Mouse (Mus musculus): ENCODE measurements around the gene Wnt11. TPM values are rescaled to one million over a fixed set of nuclear protein-coding genes. Genes with fewer than 3 reads are reported as not detected.

Wnt11 gene
- polyA plus RNA-seq, 1 experiment = 6.7 TPM

DNA sequence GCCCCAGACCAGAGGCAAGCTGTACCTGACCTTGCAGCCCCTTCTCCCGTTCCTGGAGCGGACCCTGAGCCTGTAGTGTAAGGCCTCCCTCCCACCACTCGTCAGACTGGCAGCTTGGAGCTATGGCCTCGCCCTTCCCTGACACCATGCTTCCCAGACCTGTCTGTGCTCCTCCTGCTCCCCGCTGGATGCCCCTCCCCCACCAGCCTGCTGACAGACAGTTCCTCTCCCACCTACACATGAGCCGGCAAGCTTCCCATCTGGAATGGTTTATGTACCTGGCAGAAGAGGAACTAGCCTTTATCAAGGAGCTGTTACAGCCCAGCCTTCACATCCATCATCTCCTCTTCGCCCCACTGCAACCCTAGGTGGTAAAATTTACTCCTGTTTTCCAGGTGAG is 6.0 kb upstream of the Wnt11 start:
- DNase-seq (ENCODE audit: low read depth) = no peak

DNA sequence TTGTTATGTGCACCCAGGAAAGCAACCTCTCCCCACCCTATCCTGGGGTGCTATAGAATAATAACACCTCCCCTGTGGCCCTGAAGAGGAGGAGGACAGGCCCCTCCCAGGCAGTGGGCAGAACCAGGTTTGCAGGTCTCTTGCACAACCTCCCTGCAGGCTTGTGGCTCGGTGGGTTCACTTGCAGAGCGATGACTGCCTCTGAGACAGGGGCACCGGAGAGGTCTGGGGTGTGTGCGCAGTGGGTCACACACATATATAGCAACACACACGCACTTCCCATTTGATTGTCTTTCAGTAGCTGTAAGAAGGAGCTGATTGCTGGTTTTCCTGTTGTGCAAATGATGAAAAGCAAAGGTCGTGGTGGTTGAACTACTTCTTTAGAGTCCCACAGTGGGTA is 3.6 kb upstream of the Wnt11 start:
- no peak for DNase-seq (ENCODE audit: low read depth)

DNA sequence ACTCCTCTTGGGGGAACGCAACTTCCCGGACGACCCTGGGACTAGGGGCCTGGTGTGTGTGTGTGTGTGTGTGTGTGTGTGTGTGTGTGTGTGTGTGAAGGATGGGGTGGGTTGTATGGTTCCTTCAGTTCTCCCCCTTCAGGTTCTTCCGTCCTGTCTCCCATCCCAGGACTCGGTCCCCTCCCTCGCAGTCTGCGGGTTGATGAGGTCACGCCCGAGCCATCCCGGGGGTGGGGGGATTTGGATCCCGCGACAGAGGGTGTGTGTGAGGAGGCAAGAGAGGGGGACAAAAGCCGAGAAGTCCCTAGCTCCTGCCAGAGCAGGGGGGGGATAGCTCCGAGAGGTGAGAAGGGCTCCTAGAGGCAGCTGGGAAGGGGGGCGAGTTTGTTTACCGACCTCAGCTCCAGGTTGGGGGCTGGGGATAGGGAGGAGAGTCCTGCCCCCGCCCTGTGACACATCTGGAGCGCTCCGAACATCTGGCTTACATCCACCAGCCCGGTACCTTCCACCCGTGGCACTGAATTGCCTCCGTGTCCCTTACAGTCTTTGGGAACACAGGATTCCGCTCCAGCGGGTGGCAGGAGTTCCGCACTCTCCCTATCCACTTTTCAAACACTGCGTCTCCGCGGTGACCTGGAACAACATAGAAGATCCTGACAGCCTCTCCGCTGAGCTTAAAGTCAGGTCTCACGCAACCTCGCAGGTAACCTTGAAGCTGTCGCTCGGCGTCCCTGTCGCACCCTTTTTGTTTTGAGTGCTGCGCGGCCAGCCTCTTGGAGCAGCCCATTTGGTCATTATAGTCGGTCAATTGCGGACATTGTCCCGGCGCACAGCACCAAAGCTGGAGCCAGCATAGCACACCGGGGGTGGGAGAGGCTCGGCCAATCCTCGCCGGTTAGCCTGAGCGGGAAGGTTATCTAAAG is 868 bp downstream of the Wnt11 start:
- DNase-seq (ENCODE audit: low read depth) = no peak

DNA sequence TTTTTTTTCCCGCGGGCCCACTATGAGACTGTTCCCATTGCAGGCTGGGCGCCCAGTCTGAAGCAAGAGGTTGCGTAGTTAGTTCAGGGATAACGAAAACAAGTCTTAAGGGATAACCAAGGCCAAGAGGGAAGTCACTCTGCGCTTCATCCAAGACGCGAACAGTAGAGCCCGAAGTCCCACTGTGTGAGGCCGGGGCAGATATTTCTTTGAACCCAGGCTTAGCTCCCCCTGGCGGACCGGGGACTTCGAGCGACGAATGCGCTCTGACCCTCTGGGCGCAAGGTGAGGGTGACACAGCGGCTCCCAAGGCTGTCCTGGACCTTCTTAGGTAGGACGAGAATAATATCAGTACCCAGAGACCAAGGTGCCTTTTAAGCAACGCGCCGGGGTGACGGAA is 1.7 kb downstream of the Wnt11 start:
- DNase-seq (ENCODE audit: low read depth) = no peak

DNA sequence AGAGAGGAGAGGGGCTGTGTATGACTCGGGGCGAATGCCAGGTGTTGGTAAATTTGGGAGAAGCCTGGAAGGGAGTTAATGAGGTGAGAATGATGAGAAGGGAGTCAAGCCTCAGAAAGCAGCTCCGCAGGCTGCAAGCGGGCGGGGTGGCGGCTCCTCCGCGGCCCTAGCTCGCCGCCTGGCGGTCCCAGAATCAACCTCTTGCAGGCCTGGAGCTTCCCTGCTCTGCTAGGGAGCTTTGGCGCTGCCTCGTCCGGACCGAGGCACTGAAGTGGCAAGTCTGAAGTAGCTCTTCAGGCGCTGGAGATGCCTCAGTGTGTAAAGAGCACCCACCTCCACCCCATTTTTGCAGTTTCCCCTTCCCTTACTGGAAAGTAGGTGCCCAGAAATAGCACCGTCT is 3.0 kb downstream of the Wnt11 start:
- no peak for DNase-seq (ENCODE audit: low read depth)

DNA sequence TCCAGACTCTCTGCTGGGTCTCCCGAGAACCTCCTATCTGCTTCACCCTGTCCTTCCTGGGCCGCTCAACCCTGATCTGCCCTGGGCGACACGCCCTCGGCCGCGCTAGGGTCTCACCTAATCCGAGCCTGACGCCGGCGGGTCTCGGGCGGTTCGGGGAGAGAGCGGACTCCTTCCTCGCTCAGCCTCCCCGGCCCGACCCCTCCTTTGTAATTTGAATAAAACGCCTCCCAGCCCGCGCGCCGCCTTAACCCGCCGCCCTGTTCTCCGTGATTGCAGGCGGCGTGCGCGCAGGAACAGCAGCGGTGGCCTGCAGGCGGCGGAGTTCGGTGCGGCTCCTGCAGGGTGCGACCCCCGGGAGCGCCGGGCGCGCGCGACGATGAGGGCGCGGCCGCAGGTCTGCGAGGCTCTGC is 3.8 kb downstream of the Wnt11 start:
- DNase-seq (ENCODE audit: low read depth) = no peak

DNA sequence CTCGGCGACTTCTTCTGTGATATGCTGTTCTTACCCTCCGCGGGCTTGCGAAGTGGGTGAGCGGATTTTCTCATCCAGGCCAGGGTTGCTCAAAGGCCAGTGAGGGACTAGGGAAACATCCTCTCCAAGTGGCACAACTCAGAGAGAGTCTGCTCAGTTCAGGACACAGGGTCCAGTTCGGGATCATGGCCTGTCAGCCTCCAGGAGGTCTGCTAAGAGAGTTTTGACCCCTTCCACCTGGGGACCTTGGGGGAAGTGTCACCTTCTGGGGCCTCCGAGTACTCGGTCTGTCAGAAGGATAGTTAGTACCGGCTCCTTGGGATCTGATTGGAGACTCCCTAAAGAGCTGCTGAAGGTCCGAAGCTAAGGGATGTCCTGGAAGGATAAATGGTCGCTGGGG is 4.4 kb downstream of the Wnt11 start:
- no peak for DNase-seq (ENCODE audit: low read depth)

DNA sequence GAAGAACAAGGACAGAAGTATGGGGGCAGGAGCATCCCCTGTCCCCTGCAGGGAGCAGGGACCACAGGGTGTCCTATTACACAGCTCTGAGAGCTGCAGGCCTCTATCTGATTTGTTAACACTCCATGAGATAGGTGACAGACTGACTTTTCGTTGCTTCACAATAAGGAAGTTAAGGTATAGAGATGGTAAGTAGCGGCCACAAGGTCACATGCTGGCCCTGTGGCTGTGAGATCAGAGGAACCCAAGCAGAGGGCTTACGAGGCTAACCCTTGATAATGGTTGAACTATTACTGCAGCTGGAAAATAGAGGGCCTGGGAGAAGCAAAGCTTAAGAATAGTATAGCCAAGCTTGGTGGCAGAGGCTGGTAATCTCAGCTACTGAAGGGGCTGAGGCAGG is 5.9 kb downstream of the Wnt11 start:
- DNase-seq (ENCODE audit: low read depth) = no peak

DNA sequence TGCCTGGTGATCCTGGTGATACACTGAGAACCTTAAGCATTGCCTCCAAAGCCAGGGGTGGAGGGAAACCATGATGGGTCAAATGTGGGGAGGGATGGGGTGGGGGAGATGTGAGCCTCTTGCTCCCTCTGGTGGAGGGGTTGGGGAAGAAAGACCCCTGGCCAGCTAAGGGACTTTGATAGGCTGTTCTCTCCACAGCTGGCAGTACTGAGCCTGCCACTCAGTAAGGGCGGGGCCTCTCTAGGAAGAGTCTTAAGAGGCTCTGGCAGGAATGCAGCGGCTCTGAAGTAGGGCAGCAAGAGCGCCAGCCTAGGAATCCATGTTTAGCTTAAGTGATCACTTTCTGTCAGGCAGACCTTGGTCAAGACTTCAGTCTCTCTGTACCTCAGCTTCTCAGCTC is 6.9 kb downstream of the Wnt11 start:
- no peak for DNase-seq (ENCODE audit: low read depth)

DNA sequence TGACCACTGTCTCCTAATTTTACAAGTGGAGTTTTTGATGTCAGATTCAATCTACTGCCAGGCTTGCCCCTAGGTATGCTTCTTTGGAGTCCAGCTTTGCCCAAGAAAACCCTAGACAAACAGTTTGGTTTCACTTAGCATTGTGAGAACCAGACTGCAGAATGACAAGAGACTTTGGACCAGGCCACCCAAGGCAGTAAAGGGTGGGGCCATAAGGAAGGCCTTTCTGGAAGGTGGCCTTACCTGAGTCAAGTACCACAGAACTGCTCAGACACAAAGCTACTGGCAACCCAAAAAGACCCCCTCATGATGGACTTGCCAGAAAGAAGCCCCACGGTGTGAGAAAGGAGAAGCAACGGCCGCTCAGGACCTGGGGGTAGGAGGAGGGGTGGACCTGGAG is 8.1 kb downstream of the Wnt11 start:
- no peak for DNase-seq (ENCODE audit: low read depth)

DNA sequence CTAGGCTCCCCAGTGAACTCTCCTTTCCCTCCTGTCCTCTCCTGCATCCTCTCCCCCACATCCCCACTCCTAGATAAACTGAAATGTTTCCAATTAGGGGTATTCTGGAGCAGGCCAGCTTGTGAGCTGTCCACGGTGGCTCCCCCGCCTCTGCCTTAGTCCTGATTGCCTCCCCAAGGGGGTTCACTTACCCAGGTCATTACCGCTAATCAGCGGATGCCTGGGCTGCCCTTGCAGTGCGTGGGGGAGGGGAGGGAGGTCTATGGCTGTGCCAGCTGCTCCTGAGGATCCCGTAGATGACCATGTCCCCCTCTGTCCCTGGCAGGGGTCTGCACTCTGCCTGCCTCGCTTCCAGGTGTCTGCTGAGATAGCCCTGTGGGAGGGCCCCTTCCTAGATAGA is 8.7 kb downstream of the Wnt11 start:
- no peak for DNase-seq (ENCODE audit: low read depth)

DNA sequence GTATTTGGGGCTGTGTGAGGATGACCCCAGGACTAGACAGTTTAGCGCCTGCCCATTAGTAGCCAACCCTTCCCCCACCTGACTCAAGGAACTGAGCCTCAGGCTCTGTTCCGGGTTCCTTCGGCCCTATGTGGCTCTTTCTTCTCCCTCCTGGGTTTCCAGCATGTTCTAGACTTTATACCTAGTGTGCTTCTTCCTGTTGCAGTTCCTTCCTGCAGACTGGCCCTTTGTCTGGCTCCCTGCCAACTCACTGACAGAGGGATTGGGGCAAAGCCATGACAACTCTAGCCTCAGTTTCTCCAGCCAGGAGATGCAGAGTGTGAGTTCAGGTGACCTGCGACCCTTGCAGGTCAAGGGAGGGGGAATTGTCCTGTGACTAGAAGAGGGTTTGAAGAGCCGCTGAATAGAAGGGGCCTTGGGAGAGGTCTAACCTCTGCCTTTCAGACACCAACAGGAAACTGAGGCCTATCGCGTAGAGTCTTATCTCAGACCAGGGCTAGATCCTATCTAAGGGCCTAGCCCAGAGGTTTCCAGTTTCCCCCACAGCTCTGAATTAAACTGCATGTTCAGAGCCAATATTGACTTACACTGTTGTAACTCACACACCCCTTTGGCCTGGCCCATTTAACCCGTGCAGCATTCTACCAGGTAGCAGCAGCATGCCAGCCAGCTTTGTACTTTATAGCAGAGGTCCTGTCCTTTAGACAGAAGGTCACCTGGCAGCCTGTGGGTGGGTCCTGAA is 14.2 kb downstream of the Wnt11 start:
- no peak for DNase-seq (ENCODE audit: low read depth)

DNA sequence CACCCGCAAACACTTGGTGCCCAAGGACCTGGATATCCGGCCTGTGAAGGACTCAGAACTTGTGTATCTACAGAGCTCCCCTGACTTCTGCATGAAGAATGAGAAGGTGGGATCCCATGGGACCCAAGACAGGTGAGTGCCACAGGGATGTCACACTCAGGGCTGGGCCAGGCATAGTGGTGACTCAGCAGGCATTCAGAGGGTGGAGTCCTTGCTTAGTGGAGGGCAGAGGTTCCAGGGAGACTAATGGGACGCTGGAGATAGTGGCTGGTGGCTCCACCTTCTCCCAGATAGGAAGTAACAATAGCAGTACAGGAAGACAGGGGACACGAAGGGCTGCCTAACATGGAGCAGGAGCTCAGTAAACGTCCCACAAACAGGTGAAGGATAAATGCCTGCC is 15.5 kb downstream of the Wnt11 start:
- DNase-seq (ENCODE audit: low read depth) = no peak

DNA sequence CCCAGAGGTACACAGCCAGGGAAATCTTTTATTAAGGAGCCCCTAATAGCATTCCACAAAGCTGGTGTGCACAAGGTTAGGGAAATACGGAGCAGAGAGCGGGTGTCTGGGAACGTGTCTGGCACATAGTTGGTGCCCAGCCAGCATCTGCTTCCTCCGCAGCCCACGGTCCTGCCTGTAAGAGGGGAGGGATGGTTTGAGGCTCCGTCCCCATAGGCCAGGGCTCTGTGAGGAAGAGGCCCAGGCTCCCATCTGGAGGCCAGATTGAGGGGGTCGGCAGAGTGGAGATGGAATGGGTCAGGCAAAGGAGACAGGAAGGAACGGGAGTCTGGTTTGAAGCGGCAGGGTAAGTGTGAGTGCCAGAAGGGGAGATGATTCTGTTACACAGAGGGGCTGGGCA is 16.3 kb downstream of the Wnt11 start:
- no peak for DNase-seq (ENCODE audit: low read depth)

DNA sequence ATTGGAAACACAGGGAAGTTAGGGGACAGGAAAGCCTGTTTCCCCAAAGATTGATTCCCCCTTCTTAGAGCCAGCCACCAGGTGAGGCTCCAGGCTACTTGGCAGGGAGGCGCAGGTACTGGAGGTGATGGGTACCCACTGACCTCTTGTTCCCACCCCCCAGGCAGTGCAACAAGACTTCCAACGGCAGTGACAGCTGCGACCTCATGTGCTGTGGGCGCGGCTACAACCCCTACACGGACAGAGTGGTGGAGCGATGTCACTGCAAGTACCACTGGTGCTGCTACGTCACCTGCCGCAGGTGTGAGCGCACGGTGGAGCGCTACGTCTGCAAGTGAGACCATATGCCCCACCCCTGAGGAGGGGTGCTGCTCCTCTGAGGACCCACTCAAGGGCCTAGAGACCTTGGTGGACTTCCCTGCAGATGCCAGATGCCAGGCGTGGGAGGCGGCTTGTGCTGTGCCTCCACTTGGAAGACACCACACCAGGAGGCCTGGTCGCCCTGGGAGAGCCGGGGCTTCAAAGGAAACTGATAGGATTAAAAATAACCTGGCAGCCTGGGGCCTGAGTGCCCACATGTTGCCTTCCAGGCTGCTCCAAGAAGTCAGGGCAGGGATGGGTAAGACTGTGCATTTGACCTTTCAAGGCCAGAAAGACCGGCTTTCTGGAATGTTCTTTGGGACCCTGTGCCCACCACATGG is 18.2 kb downstream of the Wnt11 start:
- no peak for DNase-seq (ENCODE audit: low read depth)

DNA sequence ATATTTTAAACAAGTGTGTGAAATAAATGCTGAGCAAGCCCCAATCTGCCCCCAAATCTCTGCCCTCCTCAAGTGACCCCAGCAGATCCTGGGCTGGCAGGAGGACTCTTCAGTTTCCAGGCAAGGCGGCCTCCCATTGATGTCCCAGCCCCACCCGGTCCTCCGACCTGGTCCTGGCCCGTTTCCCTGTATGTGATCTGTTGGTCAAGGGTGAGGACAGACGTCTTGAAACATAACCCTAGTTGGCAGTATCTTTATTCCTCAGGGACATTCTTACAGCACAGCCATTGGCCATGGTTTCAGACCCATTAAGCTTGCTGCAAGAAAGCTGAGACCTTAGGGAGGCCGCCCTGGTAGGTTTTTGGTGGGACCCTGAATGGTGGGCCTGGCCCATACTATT is 18.9 kb downstream of the Wnt11 start:
- no peak for DNase-seq (ENCODE audit: low read depth)

DNA sequence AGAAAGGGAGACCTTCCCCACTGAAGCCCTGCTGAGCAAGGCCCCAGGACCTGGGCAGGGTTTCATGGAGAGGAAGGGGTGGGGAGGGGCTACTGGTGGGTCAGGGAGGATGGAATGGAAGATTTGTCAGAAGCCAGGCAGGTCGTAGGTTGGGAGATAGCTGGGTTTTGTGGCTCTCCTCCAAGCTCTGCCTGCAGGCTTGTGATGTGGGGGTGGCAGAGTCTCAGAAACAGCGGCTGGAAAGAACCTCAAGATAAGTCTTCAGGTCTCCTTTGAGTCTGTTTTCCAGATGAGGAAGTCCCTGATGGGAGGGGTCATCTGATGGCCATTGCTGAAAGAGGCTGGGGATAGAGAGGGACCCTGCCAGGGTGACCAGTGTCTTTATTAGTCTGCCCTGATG is 20.5 kb downstream of the Wnt11 start:
- DNase-seq (ENCODE audit: low read depth) = no peak

DNA sequence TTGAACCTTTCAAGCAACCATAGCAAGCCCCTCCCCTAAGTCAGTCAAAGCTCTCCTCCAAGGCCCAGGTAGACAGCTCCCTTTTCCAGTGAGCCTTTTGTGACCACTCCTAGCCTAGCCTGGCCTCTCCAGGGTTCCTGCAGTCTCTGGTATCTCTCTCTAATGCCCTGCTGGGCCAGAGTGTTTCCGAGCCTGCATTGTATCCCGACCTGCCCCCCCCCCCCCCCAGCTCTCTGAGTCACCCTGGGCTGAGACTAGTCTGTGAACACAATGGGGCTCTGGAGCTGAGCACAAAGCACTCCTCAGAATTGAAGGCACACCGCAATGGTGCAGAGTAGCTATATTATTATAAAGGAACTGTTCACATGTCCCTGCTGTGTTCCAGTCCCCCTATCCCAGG is 21.2 kb downstream of the Wnt11 start:
- DNase-seq (ENCODE audit: low read depth) = no peak

DNA sequence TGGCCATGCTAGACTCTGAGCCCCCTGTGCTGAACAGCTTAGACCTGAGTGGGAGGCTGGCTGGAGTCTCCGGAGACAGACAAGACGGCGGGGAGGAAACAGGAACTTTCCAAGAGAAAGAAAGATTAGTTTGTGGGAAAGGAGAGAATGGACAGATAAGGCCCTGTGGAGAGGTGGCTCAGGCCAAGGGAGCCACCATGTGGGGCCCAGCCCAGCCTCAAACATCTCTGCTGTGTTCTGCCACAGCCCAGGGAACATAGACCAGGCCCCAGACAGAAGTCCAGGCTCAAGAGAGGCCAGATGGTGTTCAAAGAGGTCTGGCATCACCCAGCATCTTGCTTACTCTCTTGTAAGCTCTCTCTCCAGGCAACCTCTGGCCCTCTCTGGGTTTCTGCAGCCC is 22.2 kb downstream of the Wnt11 start:
- DNase-seq (ENCODE audit: low read depth) = no peak

DNA sequence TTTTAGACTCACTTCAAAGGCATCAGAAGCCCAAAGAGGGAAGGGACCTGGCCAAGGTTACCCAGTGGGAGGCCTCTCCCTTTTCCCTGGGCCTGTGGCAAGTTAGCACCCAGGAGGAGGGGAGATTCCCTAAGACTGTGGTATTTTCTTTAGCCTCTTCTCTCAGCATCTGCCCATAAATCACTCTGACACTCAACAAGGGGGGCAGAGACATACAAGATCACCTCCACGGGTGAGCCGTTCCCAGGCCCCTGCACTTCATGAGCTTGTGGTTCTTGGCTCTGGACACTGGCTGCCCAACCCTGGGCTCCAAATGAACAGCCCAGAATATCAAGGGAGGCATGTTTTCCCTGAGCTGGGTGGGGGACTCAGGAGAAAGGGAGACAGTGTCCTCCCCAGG is 26.1 kb downstream of the Wnt11 start:
- no peak for DNase-seq (ENCODE audit: low read depth)

DNA sequence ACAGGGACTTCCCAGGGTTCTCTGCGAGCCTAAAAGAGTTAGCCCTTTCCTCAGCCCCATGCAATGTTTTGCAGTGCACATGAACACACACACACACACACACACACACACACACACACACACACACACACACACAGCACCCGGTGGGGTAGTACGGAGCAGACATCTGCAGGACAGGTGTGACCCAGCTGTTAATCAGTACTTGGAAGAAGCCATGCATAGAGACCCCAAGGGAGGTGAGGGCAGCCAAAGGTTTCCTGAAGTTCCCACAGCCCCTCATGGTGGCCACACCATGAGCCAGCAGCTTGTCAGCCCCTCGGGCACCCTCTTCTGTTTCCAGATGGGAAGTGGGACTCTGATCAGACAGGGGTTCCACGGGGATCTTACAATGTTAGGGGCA is 28.1 kb downstream of the Wnt11 start:
- DNase-seq (ENCODE audit: low read depth) = no peak

DNA sequence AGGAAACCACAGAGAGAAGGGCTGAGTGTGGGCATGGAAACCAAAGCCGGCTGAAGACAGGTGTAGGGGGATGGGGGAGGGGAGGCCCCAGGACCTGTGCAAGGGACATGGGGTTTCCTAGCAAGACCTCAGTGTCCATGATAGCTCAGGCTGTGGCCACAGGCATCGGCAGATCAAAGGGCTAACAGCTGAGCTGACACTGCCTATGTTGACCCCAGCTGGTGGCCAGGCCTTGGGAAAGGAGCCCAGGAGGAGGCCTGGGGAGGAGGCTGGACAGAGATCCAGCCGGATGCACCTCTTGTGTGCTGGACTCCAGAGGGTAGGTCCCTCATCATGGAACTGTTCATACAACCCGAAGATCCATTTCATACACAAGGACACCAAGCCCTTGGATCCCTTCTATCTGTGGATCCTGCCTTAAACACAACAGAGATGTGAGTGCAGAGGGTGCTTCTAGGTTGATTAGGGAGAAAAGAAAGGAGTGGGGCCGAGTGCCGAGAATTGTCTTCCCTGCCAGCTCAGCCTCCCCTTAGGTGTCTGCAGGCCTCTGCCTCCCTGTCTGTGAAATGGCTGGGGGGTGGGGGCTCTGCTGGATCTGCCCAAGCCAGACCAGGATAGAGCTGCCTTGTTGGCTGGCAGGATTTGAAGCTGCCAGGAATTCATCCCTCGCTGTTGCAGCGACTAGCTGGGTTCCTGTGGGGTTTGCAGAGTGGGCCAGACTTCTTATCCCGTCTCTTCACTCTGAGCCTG is 29.2 kb downstream of the Wnt11 start:
- DNase-seq (ENCODE audit: low read depth) = no peak
